Mouse (Mus musculus): ENCODE measurements at regions not wholly inside any gene's neighbourhood (a gene's known extent, or its start where the extent isn't known, plus 50 kb on each side); places are given as distances from the start of the nearest gene placed in this dataset.

DNA sequence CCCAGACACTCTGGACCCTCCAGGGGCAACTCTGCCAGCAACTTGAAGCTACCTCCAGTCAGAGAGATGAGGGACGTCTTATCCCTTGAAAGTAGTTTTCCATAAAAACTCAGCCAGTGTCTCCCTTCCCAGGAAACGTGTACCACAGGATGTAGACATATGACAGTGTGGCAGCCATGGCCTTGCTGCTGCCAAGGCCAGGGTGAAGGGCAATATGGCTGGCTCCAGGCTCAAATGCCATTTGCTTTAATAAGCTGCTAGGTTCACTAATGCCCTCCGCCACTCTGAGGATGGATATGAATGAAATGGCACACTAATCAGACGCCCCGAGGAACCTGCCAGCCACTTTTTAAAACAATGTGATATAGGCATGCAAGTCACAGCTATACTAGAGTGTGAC lies 241.2 kb upstream of the Prox1 start:
- no peak for DNase-seq (ENCODE audit: low spot score in 2 of 2)

DNA sequence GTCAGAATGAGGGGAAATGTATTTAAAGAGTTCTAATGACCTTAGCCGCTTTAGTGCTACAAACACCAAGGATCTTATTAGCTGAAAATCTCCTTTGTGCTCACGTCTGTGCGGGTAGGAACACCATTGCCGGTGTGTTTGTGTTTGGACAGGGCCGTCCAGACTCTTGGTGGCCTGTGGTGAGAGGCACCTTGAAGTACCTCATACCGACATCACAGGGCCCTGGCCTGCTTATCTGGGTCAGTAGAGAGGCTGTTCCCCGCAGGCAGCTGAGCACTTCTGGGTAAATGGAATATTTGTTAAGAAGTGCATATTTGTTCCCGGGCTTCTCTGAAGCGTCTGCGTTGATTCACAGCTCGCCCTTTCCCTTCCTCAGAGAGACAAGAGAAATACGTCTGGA lies 232.8 kb upstream of the Prox1 start:
- DNase-seq (ENCODE audit: low spot score in 2 of 2), result no peak

DNA sequence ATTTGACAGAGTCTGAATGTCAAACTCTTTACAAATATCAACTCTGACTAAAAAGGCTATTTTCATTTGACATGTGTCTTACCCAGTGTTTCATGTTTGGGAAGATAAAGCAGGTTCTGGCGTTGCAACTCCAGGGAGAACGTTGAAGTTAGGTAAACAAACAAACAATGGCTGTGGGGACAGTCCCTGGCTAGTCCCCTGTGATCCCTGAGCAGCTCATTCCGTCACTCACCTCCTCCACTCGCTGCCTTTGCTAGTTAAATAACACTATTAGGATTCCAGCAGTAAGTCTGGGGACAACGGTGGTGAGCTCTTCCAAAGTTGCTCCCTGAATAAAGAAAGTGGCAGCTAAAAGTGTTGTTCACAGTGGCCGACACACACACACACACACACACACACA lies 227.8 kb upstream of the Prox1 start:
- no peak for DNase-seq (ENCODE audit: low spot score in 2 of 2)

DNA sequence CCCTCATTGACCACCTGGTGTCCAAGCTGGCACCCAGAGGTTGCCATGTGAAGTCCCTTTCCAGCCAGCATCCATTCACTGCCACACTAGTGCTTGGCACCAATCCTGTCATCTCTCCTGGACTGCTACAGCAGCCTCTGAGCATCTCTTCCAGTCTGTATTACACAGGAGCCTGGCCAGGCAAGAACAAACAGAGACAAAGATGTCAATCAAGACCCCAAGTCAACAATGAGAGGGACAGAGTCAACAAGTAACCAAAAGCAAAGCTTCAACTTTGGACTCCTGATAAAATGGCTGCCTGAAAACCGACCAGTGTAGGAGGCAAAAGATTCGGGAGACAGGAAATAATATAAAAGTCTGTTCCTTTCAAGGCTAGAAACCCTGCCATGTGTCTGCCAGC lies 227.3 kb upstream of the Prox1 start:
- DNase-seq (ENCODE audit: low spot score in 2 of 2), result no peak

DNA sequence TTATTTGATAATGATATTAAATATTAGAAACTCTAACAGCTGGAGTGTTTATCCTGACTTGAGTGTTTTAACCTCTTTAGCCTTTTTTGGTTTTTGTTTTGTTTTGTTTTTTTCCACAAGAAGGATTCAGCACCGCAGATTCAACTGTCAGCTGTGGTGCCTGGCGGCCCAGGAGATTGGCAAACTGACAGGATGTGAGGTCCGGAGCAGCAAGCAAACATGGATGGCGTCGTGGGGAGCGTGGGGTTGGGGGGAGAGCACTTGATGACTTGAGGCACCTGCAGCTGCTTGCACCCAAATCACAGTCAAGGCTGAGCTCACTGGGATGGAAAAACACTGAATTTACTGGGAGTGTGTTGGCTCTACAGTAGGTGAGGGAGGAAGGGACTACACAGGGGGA lies 222.5 kb upstream of the Prox1 start:
- no peak for DNase-seq (ENCODE audit: low spot score in 2 of 2)

DNA sequence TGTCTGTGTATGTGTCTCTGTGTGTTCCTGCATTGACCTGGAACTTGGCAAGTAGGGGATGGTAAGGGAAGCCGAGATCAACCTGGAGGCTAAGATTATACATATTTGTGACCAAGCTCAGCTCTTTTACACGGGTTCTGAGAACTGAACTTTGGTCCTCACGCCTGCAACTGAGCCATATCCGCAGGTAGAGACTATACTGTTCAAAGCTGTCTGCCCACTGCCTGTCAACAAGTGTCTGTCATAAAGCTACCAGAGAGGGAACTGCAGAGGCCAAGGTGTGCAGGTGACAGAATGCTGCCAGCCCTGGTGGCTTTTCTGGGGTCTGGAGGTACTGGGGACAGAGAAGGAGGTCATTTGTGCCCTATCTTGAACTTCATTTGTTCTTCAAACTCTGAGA lies 218.3 kb upstream of the Prox1 start:
- no peak for DNase-seq (ENCODE audit: low spot score in 2 of 2)

DNA sequence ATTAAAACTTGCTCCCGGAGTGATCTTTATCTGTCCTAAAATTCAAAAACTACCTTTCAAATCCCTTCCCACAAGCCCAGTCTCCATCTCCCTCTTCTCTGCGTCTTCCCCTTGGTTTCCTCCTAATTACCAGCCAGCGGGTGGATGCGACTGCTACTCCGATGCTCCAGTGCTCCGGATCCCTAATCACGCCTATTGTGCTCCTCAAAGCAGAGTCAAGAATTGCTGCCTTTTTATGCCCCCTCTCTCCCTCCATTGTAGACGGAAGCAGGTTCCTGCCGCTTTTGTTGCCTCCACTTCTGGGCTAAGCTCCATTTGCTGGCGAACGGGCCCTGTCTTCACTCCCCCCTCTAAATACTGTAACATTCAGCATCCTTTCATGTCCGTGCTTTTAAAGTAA lies 214.0 kb upstream of the Prox1 start:
- DNase-seq (ENCODE audit: low spot score in 2 of 2), result no peak

DNA sequence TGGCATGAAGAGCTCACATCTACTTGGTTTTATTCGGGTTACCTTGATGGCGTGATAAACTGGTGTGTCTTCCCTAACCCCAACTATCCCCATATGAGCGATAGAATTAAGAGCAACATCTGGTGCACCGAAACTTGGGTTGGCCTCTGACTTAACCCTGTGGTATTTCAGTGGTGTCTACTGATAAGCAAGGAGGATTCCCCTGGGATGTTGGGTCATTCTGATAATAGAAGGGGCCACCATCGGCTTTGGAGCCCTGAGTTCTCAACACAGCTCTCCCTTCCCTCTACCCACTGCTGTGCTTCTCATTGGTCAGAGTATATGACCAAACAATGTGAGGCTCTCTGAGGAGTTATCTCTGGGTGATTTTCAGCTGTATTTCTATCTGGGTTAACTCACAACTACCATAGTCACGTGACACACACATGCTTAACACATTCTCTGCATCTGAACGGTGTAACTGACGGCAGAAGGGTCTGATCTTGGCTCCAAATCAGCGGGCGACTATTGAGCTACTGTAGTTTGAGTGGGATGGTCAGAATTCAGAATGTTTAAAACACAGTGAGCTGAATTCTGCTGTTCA lies 212.8 kb upstream of the Prox1 start:
- no peak for DNase-seq (ENCODE audit: low spot score in 2 of 2)

DNA sequence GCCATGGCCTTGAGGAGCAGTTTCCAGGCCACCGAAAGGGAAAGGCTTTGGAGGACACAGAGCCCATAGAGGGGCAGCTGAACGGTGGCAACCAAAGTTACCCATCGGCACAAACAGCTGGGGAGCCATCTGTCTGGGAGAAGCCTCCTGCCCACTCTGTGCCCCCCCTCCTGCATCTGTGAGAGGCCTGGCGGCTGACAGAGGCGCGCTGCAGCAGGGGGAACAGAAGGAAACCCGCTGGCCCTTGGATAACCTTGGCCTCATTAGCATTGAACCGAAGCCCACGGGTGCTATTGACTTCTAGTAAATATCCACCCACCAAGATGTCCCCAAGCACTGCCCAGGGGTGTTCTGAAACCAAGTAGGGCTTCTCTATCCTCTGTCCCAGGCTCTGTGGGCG lies 209.6 kb upstream of the Prox1 start:
- DNase-seq (ENCODE audit: low spot score in 2 of 2), result no peak

DNA sequence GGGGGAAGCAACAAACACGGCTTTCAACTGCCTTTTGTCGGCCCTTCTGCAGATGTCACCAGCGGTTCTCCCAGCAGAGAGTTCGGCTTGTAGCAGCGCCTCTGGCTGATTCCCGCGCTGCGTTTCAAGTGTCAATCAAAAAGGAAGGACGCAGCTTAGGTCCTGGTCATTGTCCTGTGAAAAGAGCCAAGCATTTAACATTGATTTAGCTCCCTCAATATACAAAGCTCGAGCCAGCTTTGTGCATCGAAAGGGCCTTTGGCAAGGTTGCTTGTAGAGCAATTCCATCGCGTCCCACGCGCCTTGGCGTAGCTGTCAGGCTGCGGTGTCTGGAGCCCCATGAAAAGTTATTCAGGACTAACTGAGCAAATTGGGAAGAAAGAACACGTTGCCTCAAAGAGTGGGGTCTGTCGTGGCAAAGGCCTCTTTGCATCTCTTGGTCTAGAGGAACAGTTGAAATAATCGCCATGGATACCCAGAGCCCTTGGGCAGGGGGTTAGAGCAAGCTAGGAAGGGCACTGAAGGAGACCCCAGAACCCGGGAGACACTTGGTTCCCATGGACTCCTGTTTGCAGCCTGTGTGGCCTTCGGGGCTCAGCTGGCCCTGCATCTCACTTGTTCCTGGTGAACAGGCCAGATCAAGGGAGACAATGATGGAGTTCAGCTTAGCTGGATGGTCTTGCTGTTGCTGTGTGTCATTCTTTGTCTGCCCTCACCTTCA lies 204.8 kb upstream of the Prox1 start:
- no peak for DNase-seq (ENCODE audit: low spot score in 2 of 2)

DNA sequence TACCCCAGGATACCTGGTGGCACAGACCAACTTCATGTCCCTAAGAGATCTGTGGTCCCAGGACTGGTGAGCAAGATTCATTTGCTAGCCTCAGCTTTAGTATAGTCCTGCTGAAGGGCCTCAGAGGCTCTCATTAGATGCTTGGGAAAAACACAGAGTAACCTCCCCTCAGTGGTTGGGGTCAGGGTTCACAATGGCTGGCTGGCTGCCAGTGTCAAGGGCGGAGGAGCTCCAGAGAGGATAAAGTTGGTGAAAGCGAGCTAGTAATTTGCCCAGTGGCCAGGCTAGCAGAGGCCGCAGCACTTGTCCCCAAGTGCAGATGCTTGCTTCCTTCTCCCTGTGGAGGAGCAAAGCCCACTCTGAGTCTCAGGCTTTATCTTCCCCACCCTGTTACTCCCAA lies 203.8 kb upstream of the Prox1 start:
- DNase-seq (ENCODE audit: low spot score in 2 of 2), result no peak

DNA sequence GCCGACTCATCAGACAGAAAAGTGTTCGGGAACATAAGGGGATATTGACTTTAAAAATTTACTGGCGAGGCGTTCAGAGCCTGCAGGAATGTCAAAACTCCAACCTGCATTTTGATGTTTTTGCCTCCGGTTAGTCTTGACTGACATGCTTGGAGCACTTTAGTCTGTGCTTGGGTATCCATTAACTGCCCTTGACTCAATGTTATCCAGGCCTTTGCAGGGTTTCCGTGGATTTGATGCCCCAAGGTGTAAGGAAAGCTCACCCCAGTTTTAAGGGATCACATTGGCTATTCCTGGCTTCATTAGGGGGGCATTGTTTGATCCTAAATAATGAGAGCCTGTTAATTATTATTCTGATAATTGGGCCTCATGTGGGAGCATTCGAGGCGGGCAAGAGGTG lies 196.1 kb upstream of the Prox1 start:
- no peak for DNase-seq (ENCODE audit: low spot score in 2 of 2)

DNA sequence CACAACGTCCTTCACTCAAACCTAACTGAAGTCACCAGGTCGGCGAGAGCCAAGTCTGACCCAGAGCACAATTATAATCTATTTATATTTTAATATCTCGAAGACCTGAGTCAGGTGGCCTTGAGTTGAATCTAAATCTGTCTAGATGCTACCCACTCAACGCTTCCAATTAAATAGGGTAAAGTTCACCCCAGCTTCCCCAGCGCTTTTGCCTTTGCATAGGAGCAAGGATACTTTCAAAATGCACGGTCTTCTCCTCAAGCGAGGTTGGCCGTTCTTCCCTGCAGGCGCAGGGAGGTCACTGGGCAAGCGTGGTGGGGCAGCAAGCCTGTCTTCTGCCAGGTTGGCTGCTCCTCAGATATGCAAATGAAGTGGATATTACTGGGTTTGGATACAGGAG lies 194.6 kb upstream of the Prox1 start:
- DNase-seq (ENCODE audit: low spot score in 2 of 2), result no peak

DNA sequence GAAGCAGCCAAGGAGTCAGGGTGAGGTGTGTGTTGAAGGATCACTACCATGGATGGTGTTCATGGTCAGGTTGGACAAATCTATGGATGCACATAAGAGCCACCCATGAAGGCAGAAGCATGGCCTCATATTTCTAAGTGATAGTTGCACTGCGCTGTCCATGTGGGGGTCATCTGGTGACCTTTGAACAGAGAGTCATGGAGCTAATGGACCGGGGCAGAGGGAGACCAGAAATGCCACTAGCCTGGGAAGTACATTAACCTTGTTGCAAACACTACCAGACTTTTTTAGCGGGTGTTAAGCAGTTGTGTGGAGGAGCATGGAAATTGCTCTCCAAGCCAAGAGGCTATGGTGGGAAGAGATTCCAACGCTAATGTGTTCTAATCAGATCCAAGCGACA lies 190.1 kb upstream of the Prox1 start:
- DNase-seq (ENCODE audit: low spot score in 2 of 2), result no peak

DNA sequence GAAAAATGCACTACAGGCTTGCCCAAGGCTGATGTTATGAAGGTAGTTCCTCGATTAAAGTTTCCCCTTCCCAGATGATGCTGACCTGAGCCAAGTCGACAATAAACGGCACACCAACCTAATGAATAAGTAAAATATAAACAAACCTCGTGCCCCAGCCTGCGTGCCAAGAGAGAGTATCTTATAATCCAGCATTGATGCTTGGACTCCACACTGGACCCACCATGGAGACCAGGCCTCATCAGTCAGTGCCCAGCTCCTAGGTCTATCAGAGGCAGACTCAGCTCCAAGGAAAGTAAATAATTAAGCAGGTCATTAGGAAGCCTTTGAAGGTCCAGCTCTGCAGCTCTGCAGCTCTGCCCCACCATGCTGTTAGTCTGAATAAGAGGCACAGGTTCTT lies 187.3 kb upstream of the Prox1 start:
- no peak for DNase-seq (ENCODE audit: low spot score in 2 of 2)

DNA sequence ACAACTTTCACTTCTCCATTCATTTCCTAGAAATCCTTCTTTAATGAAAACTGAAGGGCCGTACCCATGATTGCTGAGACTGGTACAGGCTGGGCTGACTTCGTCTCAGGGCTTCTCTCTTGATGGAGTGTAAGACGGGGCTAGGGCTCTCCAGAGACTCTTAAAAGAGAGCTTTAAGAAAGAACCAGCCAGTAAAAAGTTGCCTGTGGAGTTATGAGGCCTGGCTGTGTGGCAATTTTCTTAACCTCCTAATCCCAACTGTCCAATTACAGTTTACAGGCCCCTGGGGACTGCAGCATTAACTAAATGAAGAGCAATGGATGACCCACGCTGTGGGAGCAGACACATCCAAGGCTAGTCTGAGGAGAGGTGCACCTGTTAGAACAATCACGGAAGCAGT lies 177.1 kb upstream of the Prox1 start:
- no peak for DNase-seq (ENCODE audit: low spot score in 2 of 2)

DNA sequence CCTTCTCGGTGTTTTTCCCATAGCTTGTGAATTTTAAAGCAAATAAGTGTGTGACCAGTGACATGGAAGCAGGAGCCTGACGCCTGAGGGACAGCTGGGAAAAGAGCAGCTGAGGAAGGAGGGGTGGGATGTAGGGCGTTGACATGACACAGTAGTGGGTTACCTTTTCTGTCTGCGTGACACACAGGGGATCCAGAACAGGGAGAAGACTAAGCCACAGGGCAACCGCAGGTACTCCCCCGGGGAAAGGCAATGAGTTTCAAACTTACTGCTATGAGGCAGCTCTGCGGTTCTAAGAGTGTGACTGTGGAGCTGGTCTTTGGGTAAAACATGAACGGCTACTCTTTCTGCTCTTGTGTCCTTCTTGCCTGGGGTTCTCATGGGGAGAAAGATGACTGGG lies 170.2 kb upstream of the Prox1 start:
- no peak for DNase-seq (ENCODE audit: low spot score in 2 of 2)

DNA sequence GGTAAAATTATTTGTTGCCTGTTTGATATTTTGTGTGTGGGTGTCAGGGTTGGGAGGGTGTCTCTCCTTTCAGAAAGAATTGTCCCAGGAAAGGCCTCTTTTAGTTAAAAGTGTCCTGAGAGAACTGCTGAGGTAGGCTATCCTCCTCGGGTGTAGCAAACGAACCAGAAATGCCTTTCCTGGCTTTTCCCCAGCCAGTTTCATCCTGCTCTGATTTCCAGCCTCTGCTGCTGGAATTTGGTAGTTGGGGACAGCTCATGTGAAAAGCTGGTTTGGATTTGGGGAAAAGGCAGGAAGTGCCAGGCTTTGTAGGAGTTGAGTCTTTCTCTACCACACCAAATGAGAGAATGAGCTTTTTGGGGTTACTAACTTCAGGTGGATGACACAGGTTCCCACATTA lies 164.0 kb upstream of the Prox1 start:
- DNase-seq (ENCODE audit: low spot score in 2 of 2), result no peak

DNA sequence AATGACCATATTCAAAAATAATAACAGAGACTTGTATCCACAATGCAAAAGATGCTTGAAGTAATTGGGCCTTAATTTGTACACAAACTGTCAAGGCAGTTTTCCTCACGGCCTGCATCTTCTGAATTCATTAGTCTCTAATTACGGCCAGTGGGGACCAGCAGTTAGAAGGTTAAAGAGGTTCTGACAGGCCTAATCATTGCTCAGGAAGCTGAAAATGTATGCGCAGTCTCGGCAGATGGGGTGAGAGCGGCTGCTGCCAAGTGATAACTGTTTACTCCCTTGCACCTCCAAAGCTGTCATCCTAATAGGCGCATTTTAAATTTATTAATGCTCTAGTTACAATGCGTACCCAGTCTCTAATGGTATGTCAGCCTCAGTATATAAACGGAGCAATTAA lies 163.5 kb upstream of the Prox1 start:
- no peak for DNase-seq (ENCODE audit: low spot score in 2 of 2)

DNA sequence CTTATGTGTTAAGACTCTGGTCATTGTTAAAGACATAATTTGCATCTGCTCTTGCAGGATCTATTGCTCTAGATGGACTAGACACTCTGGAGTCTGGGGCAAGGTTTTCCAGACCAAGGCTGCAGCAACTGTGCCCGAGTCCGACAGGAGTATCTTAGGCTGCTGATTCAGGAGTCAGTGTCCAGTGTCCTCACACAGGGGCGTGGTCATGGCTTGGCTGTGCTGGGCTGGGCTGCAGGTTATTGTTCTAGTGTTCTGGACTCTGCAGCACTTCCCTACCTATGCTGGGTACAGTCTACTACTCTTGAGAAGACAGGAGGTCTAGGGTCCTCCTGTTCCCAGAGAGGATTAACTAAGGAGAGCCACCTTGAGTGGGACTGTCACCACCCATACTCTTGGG lies 161.5 kb upstream of the Prox1 start:
- no peak for DNase-seq (ENCODE audit: low spot score in 2 of 2)

DNA sequence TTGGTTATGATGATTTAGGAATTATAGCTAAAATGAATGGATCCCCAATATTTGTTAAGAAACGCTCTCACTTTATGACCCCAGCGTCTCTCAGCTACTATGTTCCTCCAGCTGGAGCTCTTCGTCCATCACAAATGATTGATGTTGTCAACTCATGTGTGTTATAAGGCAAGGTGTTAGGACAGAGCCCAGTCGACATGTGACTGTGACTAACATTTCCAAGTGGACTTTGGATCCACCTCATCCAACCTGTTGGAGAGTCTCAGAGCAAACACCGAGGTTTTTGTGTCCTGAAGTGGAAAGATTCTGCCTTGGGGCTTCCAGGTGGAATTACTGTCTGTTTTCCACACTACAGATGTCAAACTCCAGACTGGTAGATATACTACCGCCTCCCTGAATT lies 154.0 kb upstream of the Prox1 start:
- no peak for DNase-seq (ENCODE audit: low spot score in 2 of 2)

DNA sequence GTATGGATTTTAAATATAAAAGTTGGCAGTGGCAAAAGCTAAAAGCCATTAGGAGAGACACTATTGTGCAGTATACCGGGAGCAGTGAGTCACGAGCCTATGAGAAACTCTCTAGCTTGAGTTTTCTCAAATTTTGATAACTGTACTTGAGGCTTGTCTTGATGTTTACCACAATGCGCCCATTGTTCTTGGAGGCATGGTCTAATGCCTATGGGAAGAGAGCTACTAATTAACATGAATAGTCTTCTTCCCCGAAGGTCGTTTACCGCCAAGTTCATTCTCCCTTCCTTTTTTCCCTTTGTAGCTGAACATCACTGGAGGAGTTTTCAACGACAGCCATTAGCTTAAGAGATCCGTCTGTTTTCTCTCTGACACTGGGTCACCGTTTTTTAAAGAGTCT lies 153.2 kb upstream of the Prox1 start:
- no peak for DNase-seq (ENCODE audit: low spot score in 2 of 2)

DNA sequence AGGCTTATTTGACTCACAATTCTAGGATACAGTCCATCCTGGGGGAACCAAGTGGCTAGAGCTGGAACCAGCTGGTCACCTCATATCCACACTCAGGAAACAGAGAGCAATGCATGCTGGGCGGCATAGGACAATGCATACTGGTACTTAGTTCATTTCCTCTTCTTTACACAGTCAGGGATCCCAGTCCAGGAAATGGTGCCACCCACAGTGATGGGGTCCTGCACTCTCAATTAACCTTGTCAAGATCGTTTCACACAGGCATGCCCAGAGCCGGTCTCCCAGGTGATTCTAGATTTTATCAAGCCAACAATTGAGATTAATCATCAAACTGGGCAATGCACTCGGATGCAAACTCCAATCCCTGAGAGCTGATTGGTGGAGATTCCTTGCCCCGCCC lies 145.7 kb upstream of the Prox1 start:
- DNase-seq (ENCODE audit: low spot score in 2 of 2), result no peak

DNA sequence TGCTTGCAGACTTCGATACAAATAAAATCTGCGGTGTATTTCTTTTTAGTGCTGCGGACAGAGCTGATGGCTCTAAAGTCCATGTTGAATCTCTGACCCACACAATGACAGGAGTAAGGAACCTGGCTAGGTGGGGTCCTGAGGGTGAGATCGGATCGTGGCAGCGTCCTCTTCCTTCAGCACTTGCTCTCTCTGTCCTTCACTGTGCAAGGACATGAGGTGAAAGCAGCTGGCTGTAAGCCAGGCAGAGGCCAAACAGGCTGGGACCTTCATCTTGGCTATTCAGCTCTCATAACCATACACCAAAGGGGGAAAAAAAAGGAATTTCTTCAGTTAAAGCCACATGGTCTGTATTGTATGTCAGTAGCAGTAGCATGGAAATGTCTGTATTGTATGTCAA lies 139.3 kb upstream of the Prox1 start:
- no peak for DNase-seq (ENCODE audit: low spot score in 2 of 2)
